Mouse (Mus musculus): Measurements from ENCODE around the gene Mocs3.

DNA sequence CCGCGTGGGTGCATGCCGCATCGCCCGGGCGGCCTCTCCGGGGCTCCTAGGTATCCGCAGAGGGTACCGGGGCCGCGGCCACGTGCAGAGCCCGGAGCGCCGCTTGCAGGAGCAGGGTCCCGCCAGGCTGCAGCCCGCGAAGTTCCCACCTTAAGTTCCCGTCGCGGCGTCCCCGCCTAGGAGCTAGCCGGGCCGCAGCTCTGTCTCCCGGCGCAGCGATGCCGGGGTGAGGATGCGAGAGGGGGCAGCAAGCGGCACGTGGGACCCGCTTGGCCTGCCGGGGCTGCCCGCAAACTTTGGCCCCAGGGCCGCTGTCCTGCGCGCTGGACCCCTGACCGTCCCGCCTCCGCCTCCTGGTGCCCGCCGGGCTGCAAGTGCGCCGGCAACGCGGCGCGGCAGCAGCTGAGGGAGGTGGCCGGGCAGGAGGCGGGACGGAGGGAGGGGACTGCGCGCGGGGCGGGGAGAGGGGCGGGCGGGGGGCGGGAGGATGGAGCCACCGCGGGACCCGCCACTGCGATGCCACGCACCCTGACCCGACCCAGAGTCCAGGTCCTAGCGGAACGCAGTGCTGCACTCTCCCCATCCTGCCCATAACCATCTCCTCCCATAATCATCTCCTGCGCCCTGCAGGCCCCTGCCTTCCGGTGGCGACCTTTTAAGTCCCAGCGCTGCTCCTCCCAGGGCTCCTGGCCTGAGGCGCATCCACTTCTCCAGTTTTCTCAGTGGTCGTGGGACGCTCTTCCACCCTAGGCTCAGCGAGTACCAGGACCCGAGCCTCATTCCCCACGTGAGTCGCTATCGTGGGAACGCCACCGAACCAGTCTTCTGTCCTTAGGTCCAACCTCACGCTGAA, 50.5 kb downstream of the Mocs3 start:
- no peak for TF ChIP-seq CTCF (IDR thresholded peaks at IDR 0.05; ENCODE audit: control insufficient read depth, insufficient read depth, low read length)
- TF ChIP-seq POLR2A (IDR thresholded peaks at IDR 0.05; ENCODE audit: borderline replicate concordance, control insufficient read depth, low read depth, low read length) = no peak
